Mouse (Mus musculus) lung, postnatal 0 days (tissue): ENCODE data around the gene Olfr67.

Experiments used
- CTCF ChIP-seq: IDR thresholded peaks from 2 replicates; pipeline ENCODE4 v1.5.1; 2016; ENCODE audit warnings: antibody characterized with exemption, mild to moderate bottlenecking
- EP300 ChIP-seq: IDR thresholded peaks from 2 replicates; pipeline ENCODE4 v1.6.1; 2016; ENCODE audit warnings: antibody characterized with exemption, mild to moderate bottlenecking, control low read depth

DNA sequence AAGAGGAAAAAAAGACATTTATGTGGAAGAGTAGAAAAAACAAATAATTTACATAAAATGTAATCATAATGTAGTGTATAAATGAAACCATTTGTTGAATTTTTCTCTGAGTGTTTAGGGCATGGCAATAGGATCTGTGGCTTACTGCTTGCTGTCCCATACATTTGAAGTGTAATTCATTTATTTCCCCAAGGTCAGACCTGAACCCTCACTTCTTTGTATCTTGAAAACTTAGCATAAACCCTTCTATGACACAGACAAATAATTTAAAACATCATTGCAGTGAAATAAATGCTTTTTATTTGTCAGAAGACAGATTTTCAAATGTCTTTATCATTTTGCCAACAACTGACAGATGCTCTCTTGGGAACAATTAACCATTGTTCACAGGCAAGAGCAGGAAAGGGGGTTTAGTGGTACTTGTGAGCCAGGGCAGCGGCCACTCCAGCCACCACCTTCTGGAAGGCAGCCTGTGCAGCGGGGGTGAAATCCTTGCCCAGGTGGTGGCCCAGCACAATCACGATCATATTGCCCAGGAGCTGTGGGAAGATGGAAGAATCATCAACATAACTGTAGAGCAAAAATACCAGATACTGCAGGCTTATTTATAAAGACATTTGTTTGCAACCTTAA, 34.8 kb upstream of the Olfr67 start:
- TF ChIP-seq CTCF (no peak), EP300 (no peak)
